Mouse (Mus musculus) bone marrow macrophage, adult 2 months (primary cell): ENCODE results near the gene S100z.

Source experiments
- CTCF ChIP-seq: IDR thresholded peaks from 2 replicates; pipeline ENCODE4 v1.5.1; 2012; ENCODE audit warnings: low read depth, mild to moderate bottlenecking, low read length, moderate library complexity
- POLR2A ChIP-seq: IDR thresholded peaks from 2 replicates; pipeline ENCODE4 v1.6.1; 2012; ENCODE audit warnings: mild to moderate bottlenecking, low read depth, low read length, borderline replicate concordance

GRCm38 (mm10) chr13:95451529-95451928 lies 27.0 kb downstream of the S100z start:
- TF ChIP-seq POLR2A (no peak), CTCF (no peak)
